Mouse (Mus musculus): ENCODE measurements at regions not wholly inside any gene's neighbourhood (a gene's known extent, or its start where the extent isn't known, plus 50 kb on each side); places are given as distances from the start of the nearest gene placed in this dataset.

- Histone ChIP-seq H3K27ac (replicated peaks in 1 of 2; ENCODE audit: control insufficient read depth in 1 of 2, insufficient read depth in 1 of 2, low read depth in 2 of 2, low read length in 2 of 2) (no peak overlapping the region), H3K4me3 (ENCODE audit: control insufficient read depth in 1 of 2, insufficient read depth in 1 of 2, low read depth in 1 of 2, low read length in 2 of 2) (no peak overlapping the region), H3K27me3 (ENCODE audit: control insufficient read depth, insufficient read depth, low read length) (no peaks in the 10 kb centered on the region), H3K9me3 (ENCODE audit: control insufficient read depth, low read length) (no peaks in the 10 kb centered on the region), H3K9ac (ENCODE audit: low read length) (no peak overlapping the region), H3K4me1 (ENCODE audit: control insufficient read depth in 2 of 2, insufficient read depth in 2 of 2, low read length in 2 of 2) (no peaks in the 10 kb centered on the region), H3K36me3 (ENCODE audit: control insufficient read depth, insufficient read depth, low read length) (no peaks in the 10 kb centered on the region), H3K4me2 (ENCODE audit: low read length) (no peak overlapping the region)
- WGBS: 80% methylated on average over 5 of the region's 5 CpGs
- no peak for ATAC-seq (ENCODE audit: insufficient number of reproducible peaks, insufficient read depth, low FRiP score, low read depth)
These were observed 370.0 kb downstream of the Cd109 start for GRCm38 (mm10) chr9:78985184-78985864.

GRCm38 (mm10) chr9:78991310-78991709 lies 376.0 kb downstream of the Cd109 start:
- no peaks in the 10 kb centered on the region for H3K9me3 ChIP-seq (ENCODE audit: control insufficient read depth, low read length)
- no peaks in the 10 kb centered on the region for H3K27me3 ChIP-seq (ENCODE audit: control insufficient read depth, insufficient read depth, low read length)
- 76% methylated on average over 4 of the region's 4 CpGs for WGBS
- no peak overlapping the region for H3K9ac ChIP-seq (ENCODE audit: low read length)
- no peak overlapping the region for H3K27ac ChIP-seq (replicated peaks in 1 of 2; ENCODE audit: control insufficient read depth in 1 of 2, insufficient read depth in 1 of 2, low read depth in 2 of 2, low read length in 2 of 2)
- no peak overlapping the region for H3K4me2 ChIP-seq (ENCODE audit: low read length)
- H3K36me3 ChIP-seq (ENCODE audit: control insufficient read depth, insufficient read depth, low read length): no peaks in the 10 kb centered on the region
- H3K4me3 ChIP-seq (ENCODE audit: control insufficient read depth in 1 of 2, insufficient read depth in 1 of 2, low read depth in 1 of 2, low read length in 2 of 2): no peak overlapping the region
- H3K4me1 ChIP-seq (ENCODE audit: control insufficient read depth in 2 of 2, insufficient read depth in 2 of 2, low read length in 2 of 2): no peaks in the 10 kb centered on the region
- ATAC-seq (ENCODE audit: insufficient number of reproducible peaks, insufficient read depth, low FRiP score, low read depth): no peak

- Histone ChIP-seq H3K27me3 (ENCODE audit: control insufficient read depth, insufficient read depth, low read length) (no peaks in the 10 kb centered on the region), H3K9me3 (ENCODE audit: control insufficient read depth, low read length) (no peaks in the 10 kb centered on the region), H3K27ac (replicated peaks in 1 of 2; ENCODE audit: control insufficient read depth in 1 of 2, insufficient read depth in 1 of 2, low read depth in 2 of 2, low read length in 2 of 2) (no peak overlapping the region), H3K36me3 (ENCODE audit: control insufficient read depth, insufficient read depth, low read length) (no peaks in the 10 kb centered on the region), H3K4me1 (ENCODE audit: control insufficient read depth in 2 of 2, insufficient read depth in 2 of 2, low read length in 2 of 2) (no peaks in the 10 kb centered on the region), H3K4me3 (ENCODE audit: control insufficient read depth in 1 of 2, insufficient read depth in 1 of 2, low read depth in 1 of 2, low read length in 2 of 2) (no peak overlapping the region), H3K4me2 (ENCODE audit: low read length) (no peak overlapping the region), H3K9ac (ENCODE audit: low read length) (no peak overlapping the region)
- no peak for ATAC-seq (ENCODE audit: insufficient number of reproducible peaks, insufficient read depth, low FRiP score, low read depth)
These were observed 385.7 kb downstream of the Cd109 start for GRCm38 (mm10) chr9:79001081-79001480.

- ATAC-seq (ENCODE audit: insufficient number of reproducible peaks, insufficient read depth, low FRiP score, low read depth): no peak; the same call in 1 of the 2 replicates
- no peak overlapping the region for H3K27ac ChIP-seq (replicated peaks in 1 of 2; ENCODE audit: control insufficient read depth in 1 of 2, insufficient read depth in 1 of 2, low read depth in 2 of 2, low read length in 2 of 2)
- 64% methylated on average over 1 of the region's 1 CpGs for WGBS
These were observed 386.6 kb downstream of the Cd109 start for GRCm38 (mm10) chr9:79001930-79002329.

GRCm38 (mm10) chr9:79004296-79004980 lies 389.1 kb downstream of the Cd109 start:
- Histone ChIP-seq H3K9ac (ENCODE audit: low read length) (no peak overlapping the region), H3K36me3 (ENCODE audit: control insufficient read depth, insufficient read depth, low read length) (no peaks in the 10 kb centered on the region), H3K4me3 (ENCODE audit: control insufficient read depth in 1 of 2, insufficient read depth in 1 of 2, low read depth in 1 of 2, low read length in 2 of 2) (no peak overlapping the region), H3K9me3 (ENCODE audit: control insufficient read depth, low read length) (no peaks in the 10 kb centered on the region), H3K27ac (replicated peaks in 1 of 2; ENCODE audit: control insufficient read depth in 1 of 2, insufficient read depth in 1 of 2, low read depth in 2 of 2, low read length in 2 of 2) (no peak overlapping the region), H3K4me2 (ENCODE audit: low read length) (no peak overlapping the region), H3K4me1 (ENCODE audit: control insufficient read depth in 2 of 2, insufficient read depth in 2 of 2, low read length in 2 of 2) (no peaks in the 10 kb centered on the region), H3K27me3 (ENCODE audit: control insufficient read depth, insufficient read depth, low read length) (no peaks in the 10 kb centered on the region)
- WGBS: 75% methylated on average over 3 of the region's 3 CpGs
- no peak for ATAC-seq (ENCODE audit: insufficient number of reproducible peaks, insufficient read depth, low FRiP score, low read depth)

More at GRCm38 (mm10) chr9:79001930-79002329, 386.6 kb downstream of the Cd109 start:
- Histone ChIP-seq H3K4me2 (ENCODE audit: low read length) (no peak overlapping the region), H3K4me3 (ENCODE audit: control insufficient read depth in 1 of 2, insufficient read depth in 1 of 2, low read depth in 1 of 2, low read length in 2 of 2) (no peak overlapping the region), H3K36me3 (ENCODE audit: control insufficient read depth, insufficient read depth, low read length) (no peaks in the 10 kb centered on the region), H3K9ac (ENCODE audit: low read length) (no peak overlapping the region), H3K9me3 (ENCODE audit: control insufficient read depth, low read length) (no peaks in the 10 kb centered on the region), H3K4me1 (ENCODE audit: control insufficient read depth in 2 of 2, insufficient read depth in 2 of 2, low read length in 2 of 2) (no peaks in the 10 kb centered on the region), H3K27me3 (ENCODE audit: control insufficient read depth, insufficient read depth, low read length) (no peaks in the 10 kb centered on the region)

- no peak overlapping the region for H3K4me3 ChIP-seq (ENCODE audit: control insufficient read depth in 1 of 2, insufficient read depth in 1 of 2, low read depth in 1 of 2, low read length in 2 of 2)
- no peak overlapping the region for H3K27ac ChIP-seq (replicated peaks in 1 of 2; ENCODE audit: control insufficient read depth in 1 of 2, insufficient read depth in 1 of 2, low read depth in 2 of 2, low read length in 2 of 2)
- no peaks in the 10 kb centered on the region for H3K4me1 ChIP-seq (ENCODE audit: control insufficient read depth in 2 of 2, insufficient read depth in 2 of 2, low read length in 2 of 2)
- H3K9me3 ChIP-seq (ENCODE audit: control insufficient read depth, low read length): no peaks in the 10 kb centered on the region
- no peak overlapping the region for H3K4me2 ChIP-seq (ENCODE audit: low read length)
- no peaks in the 10 kb centered on the region for H3K27me3 ChIP-seq (ENCODE audit: control insufficient read depth, insufficient read depth, low read length)
- WGBS: 91% methylated on average over 2 of the region's 2 CpGs
- no peaks in the 10 kb centered on the region for H3K36me3 ChIP-seq (ENCODE audit: control insufficient read depth, insufficient read depth, low read length)
- no peak for ATAC-seq (ENCODE audit: insufficient number of reproducible peaks, insufficient read depth, low FRiP score, low read depth)
- H3K9ac ChIP-seq (ENCODE audit: low read length): no peak overlapping the region
These were observed 406.9 kb downstream of the Cd109 start for GRCm38 (mm10) chr9:79022291-79022690.

GRCm38 (mm10) chr9:79028234-79028633 lies 412.9 kb downstream of the Cd109 start:
- Histone ChIP-seq H3K27ac (replicated peaks in 1 of 2; ENCODE audit: control insufficient read depth in 1 of 2, insufficient read depth in 1 of 2, low read depth in 2 of 2, low read length in 2 of 2) (no peak overlapping the region), H3K4me1 (ENCODE audit: control insufficient read depth in 2 of 2, insufficient read depth in 2 of 2, low read length in 2 of 2) (no peaks in the 10 kb centered on the region), H3K27me3 (ENCODE audit: control insufficient read depth, insufficient read depth, low read length) (no peaks in the 10 kb centered on the region), H3K36me3 (ENCODE audit: control insufficient read depth, insufficient read depth, low read length) (no peaks in the 10 kb centered on the region), H3K9ac (ENCODE audit: low read length) (no peak overlapping the region), H3K4me2 (ENCODE audit: low read length) (no peak overlapping the region), H3K9me3 (ENCODE audit: control insufficient read depth, low read length) (no peaks in the 10 kb centered on the region), H3K4me3 (ENCODE audit: control insufficient read depth in 1 of 2, insufficient read depth in 1 of 2, low read depth in 1 of 2, low read length in 2 of 2) (no peak overlapping the region)
- ATAC-seq (ENCODE audit: insufficient number of reproducible peaks, insufficient read depth, low FRiP score, low read depth): no peak
- WGBS: 91% methylated on average over 6 of the region's 6 CpGs

- Histone ChIP-seq H3K4me2 (ENCODE audit: low read length) (no peak overlapping the region), H3K27me3 (ENCODE audit: control insufficient read depth, insufficient read depth, low read length) (no peaks in the 10 kb centered on the region), H3K4me1 (ENCODE audit: control insufficient read depth in 2 of 2, insufficient read depth in 2 of 2, low read length in 2 of 2) (no peaks in the 10 kb centered on the region), H3K27ac (replicated peaks in 1 of 2; ENCODE audit: control insufficient read depth in 1 of 2, insufficient read depth in 1 of 2, low read depth in 2 of 2, low read length in 2 of 2) (no peak overlapping the region), H3K4me3 (ENCODE audit: control insufficient read depth in 1 of 2, insufficient read depth in 1 of 2, low read depth in 1 of 2, low read length in 2 of 2) (no peak overlapping the region), H3K9me3 (ENCODE audit: control insufficient read depth, low read length) (no peaks in the 10 kb centered on the region), H3K36me3 (ENCODE audit: control insufficient read depth, insufficient read depth, low read length) (no peaks in the 10 kb centered on the region), H3K9ac (ENCODE audit: low read length) (no peak overlapping the region)
- WGBS: 65% methylated on average over 9 of the region's 9 CpGs
- ATAC-seq (ENCODE audit: insufficient number of reproducible peaks, insufficient read depth, low FRiP score, low read depth): no peak
These were observed 414.1 kb downstream of the Cd109 start for GRCm38 (mm10) chr9:79029456-79029855.

All from heart, embryonic 14.5 days (tissue).